Mouse (Mus musculus): ENCODE data around the gene 1520401A03Rik. TPM values are rescaled to one million over a fixed set of nuclear protein-coding genes. Genes with fewer than 3 reads are reported as not detected.
A peak's percentile ranks its signal among the peaks of the same experiment; 100 is the strongest.

Gene 1520401A03Rik
- polyA plus RNA-seq, 1 experiment from 2014 or later, result not detected

GRCm38 (mm10) chr17:23703301-23703700 is 19.3 kb downstream of the 1520401A03Rik start:
- DNase-seq (ENCODE audit: low read depth, low spot score) (no peak), ATAC-seq (no peak)
- in situ Hi-C loops (cut with MboI; ENCODE audit: low pct_unique_long_range_greater_than_20kb), result loop anchor here (5.0 kb wide), 2 partner anchors 41 to 136 kb away; partner anchors contain the start of gene Bicdl2
- TF ChIP-seq CTCF (IDR thresholded peaks at IDR 0.05), result no peak
- ChIA-PET POLR2A (no interaction called here), CTCF (interaction anchor here (0.7 kb wide), 2 partner anchors 42 to 73 kb away, joined by 3 read pairs; no protein-coding TSS in a partner anchor)
- no peaks in the 10 kb centered on the region for H3K27me3 ChIP-seq

GRCm38 (mm10) chr17:23700079-23700478 is 22.5 kb downstream of the 1520401A03Rik start:
- CTCF ChIA-PET, result interaction anchor here (0.8 to 2.4 kb wide), 20 partner anchors 10 to 147 kb away, joined by 3 to 16 read pairs (median 4); partner anchors contain the start of genes Bicdl2, Cldn9, Thoc6 and Tnfrsf12a

GRCm38 (mm10) chr17:23699131-23700077 is 23.2 kb downstream of the 1520401A03Rik start:
- ATAC-seq, result peak; percentile 51
- DNase-seq (ENCODE audit: low read depth, low spot score), result no peak
- no peaks in the 10 kb centered on the region for H3K27me3 ChIP-seq
- POLR2A ChIA-PET, result interaction anchor here (0.7 to 2.9 kb wide), 3 partner anchors 19 to 32 kb away, joined by 3 to 28 read pairs (median 6); partner anchors contain the start of genes Thoc6 and Tnfrsf12a
- in situ Hi-C loops (cut with MboI; ENCODE audit: low pct_unique_long_range_greater_than_20kb), result loop anchor here (5.0 kb wide), 2 partner anchors 37 to 132 kb away; partner anchors contain the start of gene Bicdl2
- peak; percentile 39 for TF ChIP-seq CTCF (IDR thresholded peaks at IDR 0.05)
- CTCF ChIA-PET, result interaction anchor here (0.8 to 2.4 kb wide), 19 partner anchors 11 to 147 kb away, joined by 3 to 16 read pairs (median 4); partner anchors contain the start of genes Bicdl2, Cldn9, Thoc6 and Tnfrsf12a

More at GRCm38 (mm10) chr17:23700079-23700478, 22.5 kb downstream of the 1520401A03Rik start:
- POLR2A ChIA-PET, result interaction anchor here (0.6 to 2.9 kb wide), 3 partner anchors 25 to 47 kb away, joined by 3 to 28 read pairs (median 6); partner anchors contain the start of genes Thoc6 and Tnfrsf12a
- TF ChIP-seq CTCF (IDR thresholded peaks at IDR 0.05), result peak; percentile 98
- in situ Hi-C loops (cut with MboI; ENCODE audit: low pct_unique_long_range_greater_than_20kb), result loop anchor here (5.0 kb wide), 2 partner anchors 38 to 133 kb away; partner anchors contain the start of gene Bicdl2
- no peaks in the 10 kb centered on the region for H3K27me3 ChIP-seq
- DNase-seq (ENCODE audit: low read depth, low spot score) (peak; percentile 64), ATAC-seq (peak; percentile 100)

GRCm38 (mm10) chr17:23695801-23696200 is 26.8 kb downstream of the 1520401A03Rik start:
- DNase-seq (ENCODE audit: low read depth, low spot score) (no peak), ATAC-seq (no peak)
- in situ Hi-C loops (cut with MboI; ENCODE audit: low pct_unique_long_range_greater_than_20kb), result no loop called here
- ChIA-PET POLR2A (no interaction called here), CTCF (interaction anchor here (1.7 kb wide), 1 partner anchor 10 kb away, joined by 6 read pairs; no protein-coding TSS in a partner anchor)
- no peaks in the 10 kb centered on the region for H3K27me3 ChIP-seq
- no peak for TF ChIP-seq CTCF (IDR thresholded peaks at IDR 0.05)

GRCm38 (mm10) chr17:23694491-23694890 is 28.1 kb downstream of the 1520401A03Rik start:
- DNase-seq (ENCODE audit: low read depth, low spot score) (no peak), ATAC-seq (peak; percentile 77)
- TF ChIP-seq CTCF (IDR thresholded peaks at IDR 0.05), result no peak
- no peaks in the 10 kb centered on the region for H3K27me3 ChIP-seq
- POLR2A ChIA-PET, result no interaction called here
- CTCF ChIA-PET, result interaction anchor here (1.1 to 3.0 kb wide), 5 partner anchors 10 to 30 kb away, joined by 3 to 16 read pairs (median 6); partner anchors contain the start of gene Cldn9
- in situ Hi-C loops (cut with MboI; ENCODE audit: low pct_unique_long_range_greater_than_20kb), result no loop called here

GRCm38 (mm10) chr17:23683856-23684672 is 38.5 kb downstream of the 1520401A03Rik start, which contains the start of gene Cldn9:
Gene Cldn9, minus strand, starts transcription at chr17:23684026.
- in situ Hi-C loops (cut with MboI; ENCODE audit: low pct_unique_long_range_greater_than_20kb), result no loop called here
- POLR2A ChIA-PET, result interaction anchor here (0.6 kb wide), 1 partner anchor 1149 kb away, joined by 3 read pairs; no protein-coding TSS in a partner anchor
- ATAC-seq (no peak), DNase-seq (ENCODE audit: low read depth, low spot score) (no peak)
- TF ChIP-seq CTCF (IDR thresholded peaks at IDR 0.05), result no peak
- CTCF ChIA-PET, result interaction anchor here (1.8 to 3.0 kb wide), 4 partner anchors 10 to 22 kb away, joined by 5 to 16 read pairs (median 6); no protein-coding TSS in a partner anchor
- no peaks in the 10 kb centered on the region for H3K27me3 ChIP-seq

- DNase-seq (ENCODE audit: low read depth, low spot score), result no peak
- in situ Hi-C loops (cut with MboI; ENCODE audit: low pct_unique_long_range_greater_than_20kb), result no loop called here
- no peak for ATAC-seq
- H3K27me3 ChIP-seq, result no peaks in the 10 kb centered on the region
- TF ChIP-seq CTCF (IDR thresholded peaks at IDR 0.05), result no peak
- CTCF ChIA-PET, result interaction anchor here (1.8 to 3.0 kb wide), 3 partner anchors 10 to 16 kb away, joined by 7 to 16 read pairs (median 7); no protein-coding TSS in a partner anchor
- POLR2A ChIA-PET, result no interaction called here
Observed at GRCm38 (mm10) chr17:23683226-23683625, 39.4 kb downstream of the 1520401A03Rik start.

- no peak for TF ChIP-seq CTCF (IDR thresholded peaks at IDR 0.05)
- no peaks in the 10 kb centered on the region for H3K27me3 ChIP-seq
- ATAC-seq, result no peak
Observed at GRCm38 (mm10) chr17:23682530-23682929, 40.1 kb downstream of the 1520401A03Rik start.

GRCm38 (mm10) chr17:23682092-23682491 is 40.5 kb downstream of the 1520401A03Rik start:
- no peaks in the 10 kb centered on the region for H3K27me3 ChIP-seq
- ChIA-PET POLR2A (no interaction called here), CTCF (interaction anchor here (1.8 to 2.1 kb wide), 2 partner anchors 11 to 17 kb away, joined by 7 read pairs; no protein-coding TSS in a partner anchor)
- TF ChIP-seq CTCF (IDR thresholded peaks at IDR 0.05), result no peak
- DNase-seq (ENCODE audit: low read depth, low spot score) (no peak), ATAC-seq (no peak)
- in situ Hi-C loops (cut with MboI; ENCODE audit: low pct_unique_long_range_greater_than_20kb), result no loop called here

More at GRCm38 (mm10) chr17:23682530-23682929, 40.1 kb downstream of the 1520401A03Rik start:
- ChIA-PET CTCF (interaction anchor here (1.8 to 2.1 kb wide), 2 partner anchors 11 to 17 kb away, joined by 7 read pairs; no protein-coding TSS in a partner anchor), POLR2A (no interaction called here)
- DNase-seq (ENCODE audit: low read depth, low spot score), result no peak
- in situ Hi-C loops (cut with MboI; ENCODE audit: low pct_unique_long_range_greater_than_20kb), result no loop called here
